Mouse (Mus musculus) heart, embryonic 13.5 days (tissue): Measurements from ENCODE around the gene Fgd6. TPM values are rescaled to one million over a fixed set of nuclear protein-coding genes. Genes with fewer than 3 reads are reported as not detected.

Source experiments
- ATAC-seq: fragments of 200-750 bp; cut with Nextera tagmentation; 2 replicates; pipeline ENCODE4 v1.8.0; 2017; ENCODE audit warnings: moderate TSS enrichment; ENCODE audit not compliant: insufficient number of reproducible peaks, low FRiP score, low TSS enrichment; ENCODE audit errors: extremely low read depth
- H3K27ac ChIP-seq: fragments of 300-500 bp; sonication (generic); replicated peaks from 2 replicates; pipeline ENCODE4 v1.5.1; 2015; ENCODE audit warnings: moderate library complexity, mild to moderate bottlenecking, inconsistent platforms
- H3K27me3 ChIP-seq: fragments of 300-500 bp; sonication (generic); replicated peaks from 2 replicates; pipeline ENCODE4 v1.6.1; 2015; ENCODE audit warnings: mild to moderate bottlenecking, inconsistent platforms
- H3K36me3 ChIP-seq: fragments of 300-500 bp; sonication (generic); 2 replicates; pipeline ENCODE4 v1.6.1; 2015; ENCODE audit warnings: mild to moderate bottlenecking, inconsistent platforms
- H3K4me1 ChIP-seq: fragments of 300-500 bp; sonication (generic); 2 replicates; pipeline ENCODE4 v1.6.1; 2015; ENCODE audit warnings: inconsistent platforms
- H3K4me2 ChIP-seq: fragments of 300-500 bp; sonication (generic); 2 replicates; pipeline ENCODE4 v1.6.1; 2015; ENCODE audit warnings: inconsistent platforms, mild to moderate bottlenecking, moderate library complexity
- H3K4me3 ChIP-seq: fragments of 300-500 bp; sonication (generic); 2 replicates; pipeline ENCODE4 v1.5.1; 2015; ENCODE audit warnings: moderate library complexity, mild to moderate bottlenecking, inconsistent platforms
- H3K9ac ChIP-seq: fragments of 300-500 bp; sonication (generic); 2 replicates; pipeline ENCODE4 v1.6.1; 2015; ENCODE audit warnings: inconsistent platforms, mild to moderate bottlenecking, moderate library complexity
- H3K9me3 ChIP-seq: fragments of 300-500 bp; sonication (generic); 2 replicates; pipeline ENCODE4 v1.6.1; 2016; ENCODE audit warnings: inconsistent platforms
- WGBS: fragments of 180-500 bp; shearing (Covaris S2); methylation state at CpG from one replicate; pipeline ENCODE4 v1.1.7; 2015; ENCODE audit warnings: mixed read lengths; 5-methylcytosine and 5-hydroxymethylcytosine counted together
- polyA plus RNA-seq: library from polyadenylated mRNA; unstranded; fragments of >200 nt; fragmentation: Nextera tagmentation; extraction: Ambion mirVana; gene quantifications from 2 replicates; pipeline ENCODE4 v1.2.1, GENCODE M21; 2015

The Fgd6 gene
- polyA plus RNA-seq, 1 experiment from 2014 or later, result 2.1 TPM

DNA sequence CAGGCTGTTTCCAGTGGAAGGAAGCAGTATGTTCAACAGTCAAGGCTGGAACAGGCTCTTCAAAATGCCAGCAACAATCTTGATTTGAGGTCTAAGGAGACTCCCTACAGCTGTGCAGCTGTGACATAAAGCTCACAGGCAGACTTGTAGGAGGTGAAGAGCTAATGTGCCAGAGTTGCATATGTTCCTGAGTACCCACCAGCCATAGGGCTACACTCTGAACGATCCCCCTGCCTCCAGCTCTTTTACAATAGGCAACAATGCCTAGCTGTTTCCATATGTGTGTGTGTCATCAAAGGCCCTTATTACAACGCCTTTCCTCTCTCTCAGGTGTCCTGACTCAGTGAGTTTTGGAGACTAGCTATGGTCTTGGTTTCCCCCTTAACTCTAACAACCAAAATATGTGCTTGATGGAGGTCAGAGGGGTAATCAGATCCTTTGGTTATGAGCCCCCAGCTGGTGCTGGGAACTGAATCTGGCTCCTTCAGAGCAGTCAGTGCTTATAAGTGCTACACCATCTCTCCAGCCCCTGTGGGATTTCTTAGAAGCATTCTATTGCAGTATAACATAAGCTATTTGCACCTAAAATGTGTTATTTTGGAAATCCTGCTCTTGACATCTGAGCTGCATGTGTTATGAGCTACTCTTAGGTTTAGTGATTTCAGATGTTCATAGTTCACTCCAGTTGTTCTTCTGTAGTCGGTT, 104.6 kb downstream of the Fgd6 start:
- peaks cover 9% of the 10 kb centered on the region for H3K4me1 ChIP-seq
- WGBS, result 79% methylated on average over 3 of the region's 3 CpGs
- no peak overlapping the region for H3K9ac ChIP-seq
- H3K9me3 ChIP-seq, result no peaks in the 10 kb centered on the region
- no peaks in the 10 kb centered on the region for H3K27me3 ChIP-seq
- no peak overlapping the region for H3K4me2 ChIP-seq
- no peak overlapping the region for H3K4me3 ChIP-seq
- no peak overlapping the region for H3K27ac ChIP-seq
- H3K36me3 ChIP-seq, result peaks cover 50% of the 10 kb centered on the region
- no peak for ATAC-seq

DNA sequence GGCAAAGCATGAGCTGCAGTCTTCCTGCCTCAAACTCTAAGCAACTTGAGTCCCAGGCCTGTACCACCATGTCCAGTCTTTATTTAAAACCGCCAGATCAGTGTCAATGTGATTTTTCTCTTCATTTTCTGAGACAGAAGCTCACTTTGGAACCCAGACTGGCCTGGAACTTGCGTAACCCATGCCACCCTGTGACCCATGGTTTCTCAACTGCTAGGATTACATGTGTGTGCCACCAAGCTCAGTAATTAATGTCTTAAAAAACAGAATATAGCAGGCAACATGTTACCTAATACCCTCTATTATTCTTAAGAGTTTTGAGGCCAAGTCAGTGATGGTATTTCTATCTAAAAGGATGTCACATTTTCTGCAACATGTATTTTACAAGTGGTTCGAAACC, 106.6 kb downstream of the Fgd6 start:
- H3K9ac ChIP-seq, result no peak overlapping the region
- WGBS, result 88% methylated on average over 3 of the region's 3 CpGs
- no peak overlapping the region for H3K4me3 ChIP-seq
- peaks cover 13% of the 10 kb centered on the region for H3K4me1 ChIP-seq
- no peak overlapping the region for H3K4me2 ChIP-seq
- no peak for ATAC-seq
- no peaks in the 10 kb centered on the region for H3K27me3 ChIP-seq
- no peaks in the 10 kb centered on the region for H3K9me3 ChIP-seq
- H3K36me3 ChIP-seq, result peaks cover 40% of the 10 kb centered on the region
- no peak overlapping the region for H3K27ac ChIP-seq

DNA sequence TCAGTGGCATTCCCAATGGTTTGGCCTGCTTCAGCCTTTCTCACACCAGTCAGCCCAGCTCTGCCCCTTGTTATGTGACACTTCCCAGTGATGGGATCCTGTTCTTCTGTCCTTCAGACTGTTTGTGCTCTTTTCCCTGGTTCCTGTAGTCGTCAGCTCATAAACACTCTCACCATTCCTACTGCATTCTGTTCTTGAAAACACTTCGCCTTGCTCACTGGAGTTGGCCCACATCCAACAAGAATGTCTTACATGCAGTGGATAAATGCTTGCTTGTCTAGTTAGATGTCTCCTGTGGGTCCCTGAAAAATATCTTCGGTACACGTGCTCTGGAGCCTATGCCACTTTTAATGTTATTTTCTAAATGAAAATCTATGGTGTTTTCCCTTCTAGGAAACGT, 108.8 kb downstream of the Fgd6 start:
- H3K4me3 ChIP-seq, result no peak overlapping the region
- peaks cover 26% of the 10 kb centered on the region for H3K4me1 ChIP-seq
- H3K9ac ChIP-seq, result no peak overlapping the region
- ATAC-seq, result no peak
- H3K36me3 ChIP-seq, result peaks cover 19% of the 10 kb centered on the region
- H3K27me3 ChIP-seq, result no peaks in the 10 kb centered on the region
- 56% methylated on average over 5 of the region's 5 CpGs for WGBS
- H3K4me2 ChIP-seq, result no peak overlapping the region
- 0 out of 2 replicates have a peak overlapping the region, but pooled peaks have one; percentile 12 for H3K27ac ChIP-seq
- no peaks in the 10 kb centered on the region for H3K9me3 ChIP-seq

DNA sequence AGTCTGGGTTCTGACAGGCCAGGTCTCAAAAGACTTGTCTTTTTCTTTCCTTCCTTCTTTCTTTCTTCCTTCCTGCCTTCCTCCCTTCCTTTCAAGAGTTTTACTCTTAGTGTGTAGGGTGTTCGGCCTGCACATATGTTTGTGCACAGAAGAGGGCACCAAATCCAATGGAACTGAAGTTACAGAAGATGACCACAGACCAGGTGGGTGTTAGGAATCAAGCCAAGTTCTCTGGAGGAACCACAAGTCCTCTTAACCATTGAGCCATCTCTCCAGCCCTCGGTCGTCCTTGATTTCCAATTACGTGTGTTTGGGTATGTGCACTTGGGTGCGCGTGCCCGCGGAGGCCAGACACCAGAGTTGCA, 111.6 kb downstream of the Fgd6 start:
- H3K36me3 ChIP-seq, result no peaks in the 10 kb centered on the region
- peak overlapping the region; percentile 93; the same call in 1 of the 2 replicates for H3K27ac ChIP-seq
- H3K4me3 ChIP-seq, result peak overlapping the region; percentile 90
- H3K9ac ChIP-seq, result peak overlapping the region; percentile 96
- H3K4me1 ChIP-seq, result peaks cover 37% of the 10 kb centered on the region
- 10% methylated on average over 8 of the region's 8 CpGs for WGBS
- no peaks in the 10 kb centered on the region for H3K9me3 ChIP-seq
- H3K4me2 ChIP-seq, result peak overlapping the region; percentile 74
- H3K27me3 ChIP-seq, result no peaks in the 10 kb centered on the region
- no peak for ATAC-seq

DNA sequence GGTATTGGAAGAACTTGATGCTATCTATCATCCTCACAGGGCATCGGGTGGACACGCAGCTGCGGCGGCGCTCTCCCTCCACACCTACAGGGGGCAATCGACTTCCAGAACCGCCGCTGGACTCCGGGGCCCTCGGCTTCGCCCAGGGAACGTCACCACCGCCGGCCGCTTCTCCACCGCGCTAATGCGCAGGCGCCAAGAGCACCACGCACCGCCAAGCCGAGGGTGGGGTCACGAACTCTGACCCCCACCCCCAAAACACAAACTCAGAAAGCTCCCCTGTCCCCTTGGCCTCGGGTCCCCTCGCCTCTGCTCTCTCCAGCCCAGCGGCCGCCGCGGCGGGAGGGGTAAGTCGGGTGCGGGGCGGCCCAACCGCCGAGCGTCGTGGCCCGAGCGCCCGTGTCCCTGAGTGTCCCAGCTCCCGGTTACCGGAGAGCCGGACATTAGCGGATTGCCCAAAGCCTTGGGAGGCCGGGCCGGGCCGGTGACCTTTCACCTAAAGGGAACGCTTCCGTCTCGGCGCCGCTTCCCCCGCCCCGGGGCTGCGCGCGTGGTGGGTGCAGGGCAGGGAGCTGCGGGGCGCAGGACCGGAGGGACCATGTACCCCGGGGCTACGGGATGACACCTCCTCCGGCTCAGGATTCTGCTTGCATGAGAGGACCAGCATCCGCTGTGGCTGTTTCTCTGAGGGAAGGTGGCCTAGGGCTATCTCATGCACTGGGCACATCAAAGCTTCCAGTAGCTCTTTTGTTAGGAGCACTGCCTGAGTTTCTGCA, 112.1 kb downstream of the Fgd6 start, which contains the start of gene Nr2c1:
Gene Nr2c1, plus strand, starts transcription at position 268 of the 776 bp plus-strand sequence.
- Histone ChIP-seq H3K4me1 (peaks cover 37% of the 10 kb centered on the region), H3K4me2 (peak within 1 kb of the TSS; percentile 74), H3K4me3 (peak within 1 kb of the TSS; percentile 90), H3K27me3 (no peaks in the 10 kb centered on the region), H3K36me3 (no peaks in the 10 kb centered on the region), H3K27ac (peak within 1 kb of the TSS; percentile 93), H3K9ac (peak within 1 kb of the TSS; percentile 96), H3K9me3 (no peaks in the 10 kb centered on the region)
- ATAC-seq, result peak; percentile 83
- WGBS, result 1% methylated on average over 64 of the region's 64 CpGs

DNA sequence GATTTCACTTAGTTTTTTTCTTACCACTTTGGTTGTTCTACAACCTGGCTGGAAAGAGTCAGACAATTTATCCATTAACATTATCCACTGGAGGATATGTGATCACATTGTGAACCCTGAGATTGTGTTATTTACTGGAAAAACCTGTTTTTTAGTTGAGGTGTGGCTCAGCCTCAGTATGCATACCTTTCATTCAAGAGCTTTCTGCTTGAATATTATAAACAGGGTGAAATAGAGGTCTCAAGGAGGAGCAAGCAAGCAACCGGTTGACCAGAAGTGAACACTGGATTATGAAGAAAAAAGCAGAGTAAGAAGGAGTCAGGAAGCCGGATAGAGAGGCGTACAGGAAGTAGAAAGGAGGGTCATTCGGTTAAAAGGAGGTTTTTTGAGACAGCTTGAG, 115.7 kb downstream of the Fgd6 start:
- H3K36me3 ChIP-seq, result peaks cover 13% of the 10 kb centered on the region; the same call in 1 of the 2 replicates
- no peak overlapping the region for H3K4me2 ChIP-seq
- WGBS, result 78% methylated on average over 4 of the region's 4 CpGs
- H3K27ac ChIP-seq, result no peak overlapping the region
- ATAC-seq, result no peak
- H3K4me3 ChIP-seq, result no peak overlapping the region
- no peaks in the 10 kb centered on the region for H3K27me3 ChIP-seq
- H3K9me3 ChIP-seq, result no peaks in the 10 kb centered on the region
- peaks cover 28% of the 10 kb centered on the region for H3K4me1 ChIP-seq
- H3K9ac ChIP-seq, result no peak overlapping the region

DNA sequence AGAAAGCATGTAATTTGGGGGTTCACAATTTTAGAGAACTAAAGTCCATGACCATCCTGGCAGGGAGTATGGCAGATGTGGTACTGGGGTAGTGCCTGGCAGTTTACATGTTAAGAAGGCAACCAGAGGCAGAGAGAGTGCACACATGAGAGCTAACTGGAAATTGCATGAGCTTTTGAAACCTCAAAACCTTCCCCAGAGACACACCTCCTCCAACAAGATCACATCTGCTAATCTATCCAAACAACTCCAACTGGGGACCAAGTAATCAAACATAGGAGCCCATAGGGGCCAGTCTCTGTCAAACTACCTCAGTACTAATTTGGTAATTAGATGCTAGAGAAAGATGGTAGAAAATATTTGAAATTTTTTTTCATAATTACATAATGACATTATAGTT, 118.0 kb downstream of the Fgd6 start:
- no peaks in the 10 kb centered on the region for H3K9me3 ChIP-seq
- H3K27me3 ChIP-seq, result no peaks in the 10 kb centered on the region
- H3K36me3 ChIP-seq, result peaks cover 34% of the 10 kb centered on the region
- H3K27ac ChIP-seq, result no peak overlapping the region
- H3K4me2 ChIP-seq, result no peak overlapping the region
- ATAC-seq, result no peak
- H3K9ac ChIP-seq, result no peak overlapping the region
- H3K4me3 ChIP-seq, result no peak overlapping the region
- peaks cover 19% of the 10 kb centered on the region for H3K4me1 ChIP-seq

DNA sequence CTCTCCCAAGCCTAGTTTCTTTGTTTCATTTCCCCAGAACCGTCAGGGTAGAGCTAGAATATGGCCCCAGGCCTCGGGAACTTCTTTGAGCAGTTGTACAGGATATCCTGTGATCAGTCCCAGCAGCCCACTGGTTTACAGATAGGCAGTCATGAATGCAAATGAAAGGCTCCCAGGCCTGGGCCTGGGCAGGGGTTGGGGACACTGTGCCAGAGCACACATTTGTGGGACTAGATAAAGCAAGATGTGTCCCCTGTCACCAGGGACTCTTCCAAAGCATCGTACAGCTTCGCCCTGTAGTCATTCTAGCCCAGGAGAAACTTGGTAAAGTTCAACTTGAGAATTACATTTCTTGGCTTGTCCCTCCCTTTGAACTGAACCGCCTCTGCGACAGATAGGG, 123.2 kb downstream of the Fgd6 start:
- no peak overlapping the region for H3K27ac ChIP-seq
- 75% methylated on average over 6 of the region's 6 CpGs for WGBS
- no peak overlapping the region for H3K4me3 ChIP-seq
- no peaks in the 10 kb centered on the region for H3K4me1 ChIP-seq
- no peaks in the 10 kb centered on the region for H3K27me3 ChIP-seq
- no peaks in the 10 kb centered on the region for H3K9me3 ChIP-seq
- no peak overlapping the region for H3K4me2 ChIP-seq
- no peak overlapping the region for H3K9ac ChIP-seq
- H3K36me3 ChIP-seq, result peaks cover 66% of the 10 kb centered on the region
- no peak for ATAC-seq

DNA sequence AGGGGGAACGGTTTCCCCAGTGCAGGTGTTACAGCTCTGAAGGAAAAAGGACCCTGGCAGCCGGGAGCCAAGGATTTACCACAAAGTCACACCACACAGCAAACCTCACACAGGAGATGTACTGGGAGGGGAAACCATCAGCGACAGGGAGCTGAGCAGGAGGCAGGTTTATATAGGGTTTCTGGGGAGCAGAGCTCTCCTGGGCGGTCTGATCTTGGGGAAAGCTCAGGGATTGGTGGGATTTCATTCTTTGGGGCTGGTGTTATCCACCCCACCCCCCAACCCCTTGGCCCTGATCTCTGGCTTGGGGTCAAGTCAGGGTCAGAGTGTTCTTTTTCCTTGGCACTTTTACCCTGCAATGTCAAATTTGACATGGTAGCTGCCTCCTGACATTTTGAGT, 123.6 kb downstream of the Fgd6 start:
- WGBS, result 79% methylated on average over 4 of the region's 4 CpGs

DNA sequence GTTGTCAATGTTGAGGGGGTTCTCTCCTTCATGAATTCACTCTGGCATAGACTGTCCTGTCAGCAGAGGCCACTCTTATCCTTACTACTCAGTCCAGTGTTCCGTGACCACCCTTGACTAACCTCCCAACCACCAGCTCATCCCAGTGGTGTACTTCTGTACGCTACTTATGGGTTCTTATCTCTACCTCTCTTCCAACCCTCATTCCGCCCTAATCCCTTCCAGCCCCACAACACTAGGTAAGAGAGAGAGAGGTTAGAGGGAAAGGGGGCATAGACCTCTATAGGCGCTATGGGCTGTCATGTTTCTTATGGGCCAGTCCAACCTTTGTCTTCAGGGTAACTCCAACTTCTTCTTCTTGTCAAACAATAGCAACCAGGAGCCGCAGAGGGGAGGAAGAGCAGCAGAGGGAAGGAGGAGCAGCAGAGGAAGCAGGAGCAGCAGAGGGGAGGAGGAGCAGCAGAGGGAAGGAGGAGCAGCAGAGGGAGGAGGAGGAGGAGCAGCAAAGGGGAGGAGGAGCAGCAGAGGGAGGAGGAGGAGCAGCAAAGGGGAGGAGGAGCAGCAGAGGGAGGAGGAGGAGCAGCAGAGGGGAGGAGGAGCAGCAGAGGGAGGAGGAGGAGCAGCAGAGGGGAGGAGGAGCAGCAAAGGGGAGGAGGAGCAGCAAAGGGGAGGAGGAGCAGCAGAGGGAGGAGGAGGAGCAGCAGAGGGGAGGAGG, 125.4 kb downstream of the Fgd6 start:
- H3K9me3 ChIP-seq, result no peaks in the 10 kb centered on the region
- no peaks in the 10 kb centered on the region for H3K27me3 ChIP-seq
- no peak for ATAC-seq
- no peaks in the 10 kb centered on the region for H3K4me1 ChIP-seq
- no peak overlapping the region for H3K4me2 ChIP-seq
- 67% methylated on average over 5 of the region's 5 CpGs for WGBS
- no peak overlapping the region for H3K27ac ChIP-seq
- H3K4me3 ChIP-seq, result no peak overlapping the region
- H3K36me3 ChIP-seq, result peaks cover 82% of the 10 kb centered on the region
- H3K9ac ChIP-seq, result no peak overlapping the region

More for the DNA sequence above, 123.6 kb downstream of the Fgd6 start:
- H3K4me3 ChIP-seq, result no peak overlapping the region
- peaks cover 70% of the 10 kb centered on the region for H3K36me3 ChIP-seq
- H3K9ac ChIP-seq, result no peak overlapping the region
- H3K4me1 ChIP-seq, result no peaks in the 10 kb centered on the region
- no peak overlapping the region for H3K4me2 ChIP-seq
- no peaks in the 10 kb centered on the region for H3K9me3 ChIP-seq
- no peak overlapping the region for H3K27ac ChIP-seq
- H3K27me3 ChIP-seq, result no peaks in the 10 kb centered on the region
- no peak for ATAC-seq

DNA sequence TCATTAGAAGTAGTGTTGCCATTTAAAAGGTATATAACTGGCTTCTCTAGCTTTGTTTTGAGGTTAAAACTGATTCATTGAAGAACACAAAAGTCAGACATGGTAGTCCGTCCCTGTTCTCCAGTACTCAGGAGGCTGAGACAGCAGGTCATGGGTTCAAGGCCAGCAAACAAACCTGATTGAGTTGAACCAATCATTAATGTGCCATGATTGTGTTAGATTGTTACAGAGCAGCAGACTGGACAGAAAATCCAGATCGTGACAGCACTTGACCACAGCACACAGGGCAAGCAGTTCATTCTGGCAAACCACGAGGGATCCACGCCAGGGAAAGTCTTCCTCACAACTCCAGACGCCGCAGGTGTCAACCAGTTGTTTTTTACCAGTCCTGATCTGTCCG, 126.2 kb downstream of the Fgd6 start:
- Histone ChIP-seq H3K4me1 (no peaks in the 10 kb centered on the region), H3K27me3 (no peaks in the 10 kb centered on the region), H3K36me3 (peaks cover 82% of the 10 kb centered on the region), H3K4me3 (no peak overlapping the region), H3K9me3 (no peaks in the 10 kb centered on the region), H3K9ac (no peak overlapping the region), H3K27ac (no peak overlapping the region), H3K4me2 (no peak overlapping the region)
- no peak for ATAC-seq
- WGBS, result 92% methylated on average over 7 of the region's 7 CpGs
